Mouse (Mus musculus): Measurements from ENCODE around the gene A930017K11Rik.

- no peak for TF ChIP-seq EP300 (IDR thresholded peaks at IDR 0.05; ENCODE audit: low read depth)
- no peak for TF ChIP-seq CTCF (IDR thresholded peaks at IDR 0.05; ENCODE audit: low read depth)
Measured at GRCm38 (mm10) chr17:25916931-25917647, 35.3 kb downstream of the A930017K11Rik start.

Measured in heart, postnatal 0 days (tissue).